Mouse (Mus musculus): ENCODE measurements at regions not wholly inside any gene's neighbourhood (a gene's known extent, or its start where the extent isn't known, plus 50 kb on each side); places are given as distances from the start of the nearest gene placed in this dataset.

- 95% methylated on average over 2 of the region's 2 CpGs for WGBS
- H3K4me1 ChIP-seq (ENCODE audit: control insufficient read depth, insufficient read depth, low read length), result no peaks in the 10 kb centered on the region
- no peak for ATAC-seq (ENCODE audit: low FRiP score, low TSS enrichment)
- H3K27me3 ChIP-seq (ENCODE audit: control insufficient read depth, insufficient read depth, low read length), result no peaks in the 10 kb centered on the region
- H3K9me3 ChIP-seq (ENCODE audit: control insufficient read depth, low read length), result no peaks in the 10 kb centered on the region
- H3K36me3 ChIP-seq (ENCODE audit: control insufficient read depth, insufficient read depth, low read length), result no peaks in the 10 kb centered on the region
- no peak overlapping the region for H3K4me2 ChIP-seq (ENCODE audit: low read length)
- no peak overlapping the region for H3K9ac ChIP-seq (replicated peaks; ENCODE audit: low read length)
- DNase-seq, result no peak
- H3K4me3 ChIP-seq (replicated peaks; ENCODE audit: low read depth, low read length), result no peak overlapping the region
- no peak overlapping the region for H3K27ac ChIP-seq (replicated peaks; ENCODE audit: low read depth, low read length)
These were observed 184.2 kb upstream of the Nmur2 start for GRCm38 (mm10) chr11:56224999-56225398.

GRCm38 (mm10) chr11:56215706-56216105, 174.9 kb upstream of the Nmur2 start:
- Histone ChIP-seq H3K27me3 (ENCODE audit: control insufficient read depth, insufficient read depth, low read length) (no peaks in the 10 kb centered on the region), H3K4me1 (ENCODE audit: control insufficient read depth, insufficient read depth, low read length) (no peaks in the 10 kb centered on the region), H3K4me3 (replicated peaks; ENCODE audit: low read depth, low read length) (no peak overlapping the region), H3K27ac (replicated peaks; ENCODE audit: low read depth, low read length) (no peak overlapping the region), H3K4me2 (ENCODE audit: low read length) (no peak overlapping the region), H3K36me3 (ENCODE audit: control insufficient read depth, insufficient read depth, low read length) (no peaks in the 10 kb centered on the region), H3K9ac (replicated peaks; ENCODE audit: low read length) (no peak overlapping the region), H3K9me3 (ENCODE audit: control insufficient read depth, low read length) (0 out of 2 replicates have a peak, but pooled peaks cover 3% of the 10 kb centered on the region)
- no peak for ATAC-seq (ENCODE audit: low FRiP score, low TSS enrichment)
- WGBS, result 84% methylated on average over 2 of the region's 2 CpGs
- DNase-seq, result no peak

GRCm38 (mm10) chr11:56201844-56202243, 161.0 kb upstream of the Nmur2 start:
- 93% methylated on average over 3 of the region's 3 CpGs for WGBS
- DNase-seq (no peak), ATAC-seq (ENCODE audit: low FRiP score, low TSS enrichment) (no peak)
- Histone ChIP-seq H3K36me3 (ENCODE audit: control insufficient read depth, insufficient read depth, low read length) (no peaks in the 10 kb centered on the region), H3K9ac (replicated peaks; ENCODE audit: low read length) (no peak overlapping the region), H3K4me1 (ENCODE audit: control insufficient read depth, insufficient read depth, low read length) (no peaks in the 10 kb centered on the region), H3K9me3 (ENCODE audit: control insufficient read depth, low read length) (no peaks in the 10 kb centered on the region), H3K27me3 (ENCODE audit: control insufficient read depth, insufficient read depth, low read length) (no peaks in the 10 kb centered on the region), H3K27ac (replicated peaks; ENCODE audit: low read depth, low read length) (no peak overlapping the region), H3K4me3 (replicated peaks; ENCODE audit: low read depth, low read length) (no peak overlapping the region), H3K4me2 (ENCODE audit: low read length) (no peak overlapping the region)

GRCm38 (mm10) chr11:56195316-56195715, 154.5 kb upstream of the Nmur2 start:
- Histone ChIP-seq H3K4me2 (ENCODE audit: low read length) (no peak overlapping the region), H3K4me1 (ENCODE audit: control insufficient read depth, insufficient read depth, low read length) (no peaks in the 10 kb centered on the region), H3K9ac (replicated peaks; ENCODE audit: low read length) (no peak overlapping the region), H3K9me3 (ENCODE audit: control insufficient read depth, low read length) (no peaks in the 10 kb centered on the region), H3K27me3 (ENCODE audit: control insufficient read depth, insufficient read depth, low read length) (no peaks in the 10 kb centered on the region), H3K4me3 (replicated peaks; ENCODE audit: low read depth, low read length) (no peak overlapping the region), H3K27ac (replicated peaks; ENCODE audit: low read depth, low read length) (no peak overlapping the region), H3K36me3 (ENCODE audit: control insufficient read depth, insufficient read depth, low read length) (no peaks in the 10 kb centered on the region)
- 83% methylated on average over 3 of the region's 3 CpGs for WGBS
- DNase-seq (no peak), ATAC-seq (ENCODE audit: low FRiP score, low TSS enrichment) (no peak)

- Histone ChIP-seq H3K9ac (replicated peaks; ENCODE audit: low read length) (no peak overlapping the region), H3K36me3 (ENCODE audit: control insufficient read depth, insufficient read depth, low read length) (no peaks in the 10 kb centered on the region), H3K27ac (replicated peaks; ENCODE audit: low read depth, low read length) (no peak overlapping the region), H3K27me3 (ENCODE audit: control insufficient read depth, insufficient read depth, low read length) (no peaks in the 10 kb centered on the region), H3K4me1 (ENCODE audit: control insufficient read depth, insufficient read depth, low read length) (no peaks in the 10 kb centered on the region), H3K4me2 (ENCODE audit: low read length) (no peak overlapping the region), H3K4me3 (replicated peaks; ENCODE audit: low read depth, low read length) (no peak overlapping the region), H3K9me3 (ENCODE audit: control insufficient read depth, low read length) (no peaks in the 10 kb centered on the region)
- 53% methylated on average over 2 of the region's 2 CpGs for WGBS
- ATAC-seq (ENCODE audit: low FRiP score, low TSS enrichment), result no peak
- peak; percentile 8 for DNase-seq
These were observed 152.6 kb upstream of the Nmur2 start for GRCm38 (mm10) chr11:56193426-56193825.

GRCm38 (mm10) chr11:56173895-56174294, 133.1 kb upstream of the Nmur2 start:
- 96% methylated on average over 1 of the region's 1 CpGs for WGBS
- H3K9ac ChIP-seq (replicated peaks; ENCODE audit: low read length), result no peak overlapping the region
- no peak for DNase-seq
- H3K9me3 ChIP-seq (ENCODE audit: control insufficient read depth, low read length), result no peaks in the 10 kb centered on the region
- ATAC-seq (ENCODE audit: low FRiP score, low TSS enrichment), result no peak
- no peak overlapping the region for H3K4me2 ChIP-seq (ENCODE audit: low read length)
- no peaks in the 10 kb centered on the region for H3K36me3 ChIP-seq (ENCODE audit: control insufficient read depth, insufficient read depth, low read length)
- no peak overlapping the region for H3K27ac ChIP-seq (replicated peaks; ENCODE audit: low read depth, low read length)
- H3K4me1 ChIP-seq (ENCODE audit: control insufficient read depth, insufficient read depth, low read length), result no peaks in the 10 kb centered on the region
- H3K27me3 ChIP-seq (ENCODE audit: control insufficient read depth, insufficient read depth, low read length), result no peaks in the 10 kb centered on the region
- no peak overlapping the region for H3K4me3 ChIP-seq (replicated peaks; ENCODE audit: low read depth, low read length)

- WGBS, result 93% methylated on average over 3 of the region's 3 CpGs
- Histone ChIP-seq H3K9me3 (ENCODE audit: control insufficient read depth, low read length) (no peaks in the 10 kb centered on the region), H3K27me3 (ENCODE audit: control insufficient read depth, insufficient read depth, low read length) (no peaks in the 10 kb centered on the region), H3K4me3 (replicated peaks; ENCODE audit: low read depth, low read length) (no peak overlapping the region), H3K4me1 (ENCODE audit: control insufficient read depth, insufficient read depth, low read length) (no peaks in the 10 kb centered on the region), H3K36me3 (ENCODE audit: control insufficient read depth, insufficient read depth, low read length) (no peaks in the 10 kb centered on the region), H3K27ac (replicated peaks; ENCODE audit: low read depth, low read length) (no peak overlapping the region), H3K9ac (replicated peaks; ENCODE audit: low read length) (no peak overlapping the region), H3K4me2 (ENCODE audit: low read length) (no peak overlapping the region)
- no peak for DNase-seq
- no peak for ATAC-seq (ENCODE audit: low FRiP score, low TSS enrichment)
These were observed 132.4 kb upstream of the Nmur2 start for GRCm38 (mm10) chr11:56173246-56173645.

- peaks cover 8% of the 10 kb centered on the region for H3K4me1 ChIP-seq (ENCODE audit: control insufficient read depth, insufficient read depth, low read length)
- no peaks in the 10 kb centered on the region for H3K36me3 ChIP-seq (ENCODE audit: control insufficient read depth, insufficient read depth, low read length)
- H3K9ac ChIP-seq (replicated peaks; ENCODE audit: low read length), result no peak overlapping the region
- DNase-seq (no peak), ATAC-seq (ENCODE audit: low FRiP score, low TSS enrichment) (no peak)
- H3K4me2 ChIP-seq (ENCODE audit: low read length), result no peak overlapping the region
- H3K27me3 ChIP-seq (ENCODE audit: control insufficient read depth, insufficient read depth, low read length), result no peaks in the 10 kb centered on the region
- H3K9me3 ChIP-seq (ENCODE audit: control insufficient read depth, low read length), result no peaks in the 10 kb centered on the region
- H3K27ac ChIP-seq (replicated peaks; ENCODE audit: low read depth, low read length), result no peak overlapping the region
- no peak overlapping the region for H3K4me3 ChIP-seq (replicated peaks; ENCODE audit: low read depth, low read length)
- 83% methylated on average over 9 of the region's 9 CpGs for WGBS
These were observed 128.8 kb upstream of the Nmur2 start for GRCm38 (mm10) chr11:56169576-56169975.

GRCm38 (mm10) chr11:56166849-56167248, 126.0 kb upstream of the Nmur2 start:
- no peak overlapping the region for H3K4me3 ChIP-seq (replicated peaks; ENCODE audit: low read depth, low read length)
- WGBS, result 23% methylated on average over 2 of the region's 2 CpGs
- no peak overlapping the region for H3K9ac ChIP-seq (replicated peaks; ENCODE audit: low read length)
- H3K9me3 ChIP-seq (ENCODE audit: control insufficient read depth, low read length), result no peaks in the 10 kb centered on the region
- H3K36me3 ChIP-seq (ENCODE audit: control insufficient read depth, insufficient read depth, low read length), result no peaks in the 10 kb centered on the region
- peak; percentile 54 for DNase-seq
- ATAC-seq (ENCODE audit: low FRiP score, low TSS enrichment), result no peak
- no peak overlapping the region for H3K4me2 ChIP-seq (ENCODE audit: low read length)
- H3K27ac ChIP-seq (replicated peaks; ENCODE audit: low read depth, low read length), result peak overlapping the region; percentile 52
- peaks cover 8% of the 10 kb centered on the region for H3K4me1 ChIP-seq (ENCODE audit: control insufficient read depth, insufficient read depth, low read length)
- no peaks in the 10 kb centered on the region for H3K27me3 ChIP-seq (ENCODE audit: control insufficient read depth, insufficient read depth, low read length)

All from midbrain, embryonic 14.5 days (tissue).